Mouse (Mus musculus) erythroblast, embryonic 14.5 days (primary cell): ENCODE data around the gene Gm49336.

ENCODE experiments used
- GATA1 ChIP-seq: IDR thresholded peaks from 2 replicates; pipeline ENCODE4 v1.6.1; 2012; ENCODE audit warnings: low read length, inconsistent platforms, mixed read lengths
- TAL1 ChIP-seq: IDR thresholded peaks from 3 replicates; pipeline ENCODE4 v1.6.1; 2012; ENCODE audit warnings: low read length, inconsistent platforms, mixed read lengths

DNA sequence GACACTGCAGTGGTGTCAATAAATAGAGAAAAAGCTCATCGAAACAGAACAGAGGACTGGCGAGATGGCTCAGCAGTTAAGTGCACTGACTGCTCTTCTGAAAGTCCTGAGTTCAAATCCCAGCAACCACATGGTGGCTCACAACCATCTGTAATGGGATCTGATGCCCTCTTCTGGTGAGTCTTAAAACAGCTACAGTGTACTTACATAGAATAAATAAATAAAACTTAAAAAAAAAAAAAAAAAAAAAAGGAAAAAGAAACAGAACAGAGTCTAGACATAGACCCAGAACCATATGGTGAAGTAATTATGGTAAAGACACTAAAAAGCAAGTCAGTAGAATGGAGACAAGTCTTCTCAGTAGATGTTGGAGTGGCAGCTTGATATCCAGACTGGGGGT, 70.0 kb downstream of the Gm49336 start:
- TF ChIP-seq GATA1: no peak
- TF ChIP-seq TAL1: no peak
